Mouse (Mus musculus): Measurements from ENCODE around the gene Irak1.

Irak1 gene

DNA sequence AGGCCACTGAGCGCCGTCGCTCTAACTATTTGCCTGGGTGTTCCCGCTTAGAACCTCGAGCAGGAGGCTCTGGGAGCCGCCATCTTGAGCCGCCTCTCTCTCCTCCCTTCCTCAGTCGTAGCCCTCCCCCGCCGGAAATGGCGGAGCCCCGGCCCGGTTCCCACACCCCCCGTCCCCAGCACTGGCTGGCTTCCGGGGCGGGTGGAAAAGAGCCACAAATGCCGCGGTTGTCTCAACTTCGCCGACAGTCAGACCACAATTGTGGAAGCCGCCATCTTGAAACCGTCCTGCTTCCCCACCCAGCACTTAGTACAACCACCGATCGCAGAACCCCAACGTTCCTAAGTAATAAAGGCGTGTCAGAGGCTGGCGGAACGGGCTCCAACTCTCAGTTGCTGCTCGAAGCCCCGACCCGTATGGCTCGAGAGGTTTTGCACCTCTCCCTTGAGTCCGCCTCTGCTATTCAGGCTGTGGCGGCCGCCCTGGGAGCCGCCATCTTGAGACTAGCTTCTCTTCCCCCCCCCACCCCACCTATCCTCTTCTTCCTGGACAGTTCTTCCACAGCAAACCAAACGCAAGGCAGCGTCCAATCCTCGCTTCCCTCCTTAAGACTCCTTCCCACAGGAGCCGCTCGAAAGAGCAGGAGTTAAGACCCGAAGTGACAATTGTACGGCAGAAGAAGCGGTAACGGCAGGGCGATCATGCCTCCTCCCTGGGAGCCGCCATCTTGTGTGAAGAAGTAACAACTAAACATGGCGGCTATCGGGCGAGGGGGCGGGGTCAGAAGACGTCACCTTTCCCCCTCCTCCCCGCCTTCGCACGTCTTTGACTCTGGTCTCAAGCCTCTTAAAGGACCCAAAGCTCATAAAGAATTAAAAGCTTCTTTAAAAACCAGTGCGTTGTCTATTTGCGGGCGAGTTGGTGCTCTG, 57.2 kb downstream of the Irak1 start, which contains the start of gene Hcfc1:
Hcfc1 (minus strand) TSS at position 110 of the 929 bp plus-strand sequence.
- peak; percentile 54 for DNase-seq (ENCODE audit: low spot score)

DNA sequence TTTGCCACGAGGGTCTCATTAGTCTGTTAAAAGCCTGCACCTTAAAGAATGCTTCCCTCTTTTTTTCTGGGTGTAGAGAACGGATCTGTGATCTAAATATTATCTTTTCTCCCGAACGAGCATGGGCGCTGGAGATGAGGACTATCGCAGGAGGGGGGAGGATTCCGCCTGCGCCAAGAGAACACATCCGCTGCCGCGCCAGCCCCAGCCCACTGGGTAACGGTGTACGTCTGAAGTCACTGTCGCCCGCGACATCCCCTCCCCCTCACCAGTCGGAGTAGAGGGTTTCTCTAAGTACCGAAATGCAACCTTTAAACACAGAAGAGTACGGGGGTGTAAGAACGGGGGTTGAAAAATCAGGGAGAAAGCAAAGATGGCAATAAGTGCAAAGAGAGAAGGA, 58.4 kb downstream of the Irak1 start:
- no peak for DNase-seq (ENCODE audit: low spot score)

DNA sequence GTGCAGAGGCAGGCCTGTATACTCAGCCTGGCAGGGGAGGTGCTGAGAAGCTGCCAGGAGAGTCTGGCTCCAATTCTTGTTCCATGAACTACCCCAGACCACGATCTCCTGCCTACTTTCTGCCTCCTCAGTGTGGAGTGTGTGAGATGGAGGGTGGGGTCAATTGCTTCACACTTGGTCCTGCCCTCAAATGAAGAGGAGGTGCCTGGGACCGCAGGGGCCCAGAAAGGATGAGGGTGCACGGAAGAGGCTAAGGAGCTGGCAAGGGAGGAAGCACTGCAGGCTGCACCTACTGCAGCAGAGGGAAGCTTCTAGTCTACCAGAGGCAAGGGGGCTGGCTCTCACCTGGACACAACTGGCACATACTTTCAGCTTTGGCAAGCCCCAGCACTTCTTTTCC, 59.4 kb downstream of the Irak1 start:
- no peak for DNase-seq (ENCODE audit: low spot score)
